Mouse (Mus musculus): ENCODE results near the gene Tab1. TPM values are rescaled to one million over a fixed set of nuclear protein-coding genes. Genes with fewer than 3 reads are reported as not detected.

The Tab1 gene
- total RNA-seq, 2 experiments from 2014 or later, result 14.8 to 18.4 TPM

DNA sequence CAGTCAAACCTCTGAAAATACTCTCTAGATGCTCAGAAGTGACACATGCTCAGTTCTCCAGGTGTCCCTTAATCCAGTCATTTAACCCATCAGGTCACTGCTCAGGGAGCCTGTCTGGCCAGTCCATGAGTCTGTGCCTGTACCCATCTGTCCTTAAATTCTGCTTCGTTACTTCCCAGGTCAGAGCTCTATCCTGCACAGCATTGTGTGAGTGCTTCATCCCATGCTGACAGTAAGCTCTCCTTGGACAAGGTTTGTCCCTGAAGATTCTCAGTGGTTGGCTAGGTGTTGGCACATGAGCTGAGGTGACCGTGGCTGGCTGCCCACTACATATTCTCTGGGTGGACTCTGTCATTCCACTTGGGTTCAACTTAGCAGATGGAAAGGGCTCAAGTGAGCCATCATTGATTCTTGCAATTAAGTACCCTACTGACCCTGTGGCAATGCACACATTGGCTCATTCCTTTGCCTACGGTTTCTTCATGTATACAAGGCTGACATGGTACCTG is 73.2 kb downstream of the Tab1 start:
- DNase-seq, result no peak

- DNase-seq, result no peak
Observed at GRCm38 (mm10) chr15:80208446-80208845, 75.5 kb downstream of the Tab1 start.

Other genes with a start within 250 kb of the Tab1 start
- gene Apobec3, start 241.5 kb upstream of the Tab1 start, total RNA-seq (2021), result 10 to 100 TPM in 1 of 2 experiments, 1 to 10 TPM in 1; 6.8 to 10.6 TPM
- gene Cbx7, start 162.0 kb upstream of the Tab1 start, total RNA-seq (2021), result 10 to 100 TPM; 17.8 to 29.8 TPM
- 10 to 100 TPM; 23.1 to 29.3 TPM for gene Pdgfb, start 118.2 kb upstream of the Tab1 start, total RNA-seq (2021)
- gene Syngr1, start 41.8 kb upstream of the Tab1 start, total RNA-seq (2021), result 100 to 1,000 TPM in 1 of 2 experiments, 10 to 100 TPM in 1; 80.2 to 107 TPM
- gene Rpl3, start 41.3 kb upstream of the Tab1 start, total RNA-seq (2021), result 100 to 1,000 TPM; 163 to 184 TPM
- 1 to 10 TPM; 4.3 to 5.2 TPM for gene Mgat3, start 40.6 kb downstream of the Tab1 start, total RNA-seq (2021)
- 10 to 100 TPM; 29.6 to 31.5 TPM for gene Mief1, start 100.9 kb downstream of the Tab1 start, total RNA-seq (2021)
- 10 to 100 TPM in 1 of 2 experiments, 1 to 10 TPM in 1; 9.9 to 15.3 TPM for gene AC140267.1, start 102.7 kb downstream of the Tab1 start, total RNA-seq (2021)
- 10 to 100 TPM; 89.9 to 95.5 TPM for gene Atf4, start 122.1 kb downstream of the Tab1 start, total RNA-seq (2021)
- gene Rps19bp1, start 131.2 kb downstream of the Tab1 start, total RNA-seq (2021), result 10 to 100 TPM; 17.0 to 17.4 TPM
- gene Cacna1i, start 154.1 kb downstream of the Tab1 start, total RNA-seq (2021), result under 1 TPM in 1 of 2 experiments, not detected in 1; 0.18 TPM